Mouse (Mus musculus) lung, embryonic 14.5 days (tissue): ENCODE measurements at regions not wholly inside any gene's neighbourhood (a gene's known extent, or its start where the extent isn't known, plus 50 kb on each side); places are given as distances from the start of the nearest gene placed in this dataset.

Experiments used
- ATAC-seq: fragments of 200-750 bp; cut with Nextera tagmentation; 2 replicates; pipeline ENCODE4 v1.8.0; 2017; ENCODE audit warnings: mild to moderate bottlenecking, moderate TSS enrichment, moderate library complexity; ENCODE audit not compliant: insufficient read depth
- DNase-seq: peaks from one replicate; pipeline ENCODE4 v3.0.0-alpha.2; 2015
- H3K27ac ChIP-seq: fragments of 300-500 bp; sonication (generic); 2 replicates; pipeline ENCODE4 v1.5.1; 2014; ENCODE audit warnings: low read depth, mild to moderate bottlenecking, moderate library complexity
- H3K27me3 ChIP-seq: fragments of 300-500 bp; sonication (generic); 2 replicates; pipeline ENCODE4 v1.6.1; 2014; ENCODE audit warnings: low read length, control low read depth; ENCODE audit not compliant: insufficient read depth
- H3K36me3 ChIP-seq: fragments of 300-500 bp; sonication (generic); 2 replicates; pipeline ENCODE4 v1.6.1; 2014; ENCODE audit warnings: control low read depth; ENCODE audit not compliant: insufficient read depth
- H3K4me1 ChIP-seq: fragments of 300-500 bp; sonication (generic); 2 replicates; pipeline ENCODE4 v1.6.1; 2014; ENCODE audit warnings: antibody characterized with exemption, control low read depth; ENCODE audit not compliant: insufficient read depth
- H3K4me2 ChIP-seq: fragments of 300-500 bp; sonication (generic); 2 replicates; pipeline ENCODE4 v1.6.1; 2014; ENCODE audit warnings: mild to moderate bottlenecking
- H3K4me3 ChIP-seq: fragments of 300-500 bp; sonication (generic); 2 replicates; pipeline ENCODE4 v1.5.1; 2014; ENCODE audit warnings: low read depth, low read length
- H3K9ac ChIP-seq: fragments of 300-500 bp; sonication (generic); 2 replicates; pipeline ENCODE4 v1.6.1; 2014
- H3K9me3 ChIP-seq: fragments of 300-500 bp; sonication (generic); 2 replicates; pipeline ENCODE4 v1.6.1; 2016; ENCODE audit warnings: low read depth, low read length, control low read depth
- CTCF ChIP-seq: IDR thresholded peaks from 2 replicates; pipeline ENCODE4 v1.5.1; 2016; ENCODE audit warnings: antibody characterized with exemption, low read depth
- whole genome bisulfite sequencing: fragments of 180-500 bp; shearing (Covaris S2); extraction: QIAGEN DNeasy Blood & Tissue Kit; methylation state at CpG from one replicate; pipeline ENCODE4 v1.1.7; 2014; 5-methylcytosine and 5-hydroxymethylcytosine counted together

GRCm38 (mm10) chr10:100259235-100259900, 76.1 kb upstream of the Gm4301 start:
- Histone ChIP-seq H3K9ac (no peak overlapping the region), H3K4me3 (no peak overlapping the region), H3K36me3 (no peaks in the 10 kb centered on the region), H3K9me3 (no peaks in the 10 kb centered on the region), H3K27me3 (no peaks in the 10 kb centered on the region), H3K4me2 (no peak overlapping the region), H3K27ac (no peak overlapping the region), H3K4me1 (no peaks in the 10 kb centered on the region)
- no peak for TF ChIP-seq CTCF
- DNase-seq (peak; percentile 82), ATAC-seq (peak; percentile 86)
- 52% methylated on average over 4 of the region's 4 CpGs for WGBS

- Histone ChIP-seq H3K27me3 (no peaks in the 10 kb centered on the region), H3K27ac (no peak overlapping the region), H3K4me2 (no peak overlapping the region), H3K4me1 (no peaks in the 10 kb centered on the region), H3K4me3 (no peak overlapping the region), H3K9ac (no peak overlapping the region), H3K9me3 (no peaks in the 10 kb centered on the region), H3K36me3 (no peaks in the 10 kb centered on the region)
- 38% methylated on average over 2 of the region's 2 CpGs for WGBS
- ATAC-seq = no peak
- DNase-seq = no peak
- no peak for TF ChIP-seq CTCF
Observed at GRCm38 (mm10) chr10:100263447-100263846, 72.0 kb upstream of the Gm4301 start.

GRCm38 (mm10) chr10:100264066-100264465, 71.4 kb upstream of the Gm4301 start:
- no peak overlapping the region for H3K27ac ChIP-seq
- WGBS = 13% methylated on average over 2 of the region's 2 CpGs
- no peaks in the 10 kb centered on the region for H3K36me3 ChIP-seq

GRCm38 (mm10) chr10:100282471-100282870, 53.0 kb upstream of the Gm4301 start:
- H3K4me3 ChIP-seq = no peak overlapping the region
- DNase-seq (peak; percentile 45), ATAC-seq (no peak)
- no peaks in the 10 kb centered on the region for H3K4me1 ChIP-seq
- H3K27ac ChIP-seq = no peak overlapping the region
- no peaks in the 10 kb centered on the region for H3K36me3 ChIP-seq
- no peak overlapping the region for H3K9ac ChIP-seq
- H3K4me2 ChIP-seq = no peak overlapping the region
- no peak for TF ChIP-seq CTCF
- H3K9me3 ChIP-seq = no peaks in the 10 kb centered on the region
- H3K27me3 ChIP-seq = no peaks in the 10 kb centered on the region

More at GRCm38 (mm10) chr10:100264066-100264465, 71.4 kb upstream of the Gm4301 start:
- H3K4me3 ChIP-seq = no peak overlapping the region
- H3K27me3 ChIP-seq = no peaks in the 10 kb centered on the region
- DNase-seq (no peak), ATAC-seq (no peak)
- no peaks in the 10 kb centered on the region for H3K9me3 ChIP-seq
- no peak overlapping the region for H3K4me2 ChIP-seq
- H3K9ac ChIP-seq = no peak overlapping the region
- H3K4me1 ChIP-seq = no peaks in the 10 kb centered on the region
- TF ChIP-seq CTCF = no peak
